Mouse (Mus musculus) liver, postnatal 0 days (tissue): ENCODE measurements around the gene Reep1.

ENCODE experiments used
- CTCF ChIP-seq: sonication (generic); IDR thresholded peaks from 2 replicates; pipeline ENCODE4 v1.5.1; 2016; ENCODE audit warnings: antibody characterized with exemption, low read depth
- EP300 ChIP-seq: IDR thresholded peaks from 2 replicates; pipeline ENCODE4 v1.6.1; 2016; ENCODE audit warnings: antibody characterized with exemption, low read depth, mild to moderate bottlenecking

DNA sequence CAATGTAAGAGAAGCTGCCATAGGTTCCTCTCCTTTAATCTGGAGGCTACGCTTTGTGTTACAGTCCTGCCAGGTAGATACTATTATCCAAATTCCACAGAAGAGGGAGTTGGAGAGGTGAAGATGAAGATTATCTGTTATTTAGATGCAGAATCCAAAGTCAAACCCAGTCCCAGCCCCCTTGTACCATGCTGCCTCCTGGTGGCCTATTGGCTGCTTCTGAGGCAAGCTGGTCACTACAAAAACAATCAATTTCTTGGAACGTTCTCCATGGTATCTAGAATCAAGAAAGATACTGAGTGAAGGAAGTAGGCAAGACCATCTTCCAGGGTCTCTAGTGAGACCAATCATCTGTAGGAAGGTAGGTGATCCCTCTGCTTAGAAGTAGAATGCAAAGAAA is 34.2 kb upstream of the Reep1 start:
- TF ChIP-seq CTCF (peak; percentile 66), EP300 (no peak)
